Mouse (Mus musculus): ENCODE data around the gene Ugt1a9.

The Ugt1a9 gene

DNA sequence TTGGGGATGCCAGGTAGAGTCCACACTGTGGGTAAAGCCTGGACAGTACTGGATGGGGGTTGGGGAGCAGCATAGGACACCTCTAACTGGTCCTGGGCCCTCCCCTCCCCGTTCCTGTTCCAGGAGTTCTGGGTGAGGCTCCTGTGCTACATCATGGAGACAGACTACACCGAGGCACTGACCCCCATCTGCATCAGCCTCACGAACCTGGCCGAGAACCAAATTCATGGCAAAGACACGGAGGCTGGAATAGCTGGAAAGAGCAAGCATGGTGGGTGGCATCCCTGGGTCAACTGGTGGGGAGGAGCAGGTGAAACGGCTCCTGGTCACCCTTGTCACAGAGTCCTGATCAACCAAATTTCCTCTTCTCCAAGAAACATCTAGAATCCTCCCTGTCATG is 168.2 kb downstream of the Ugt1a9 start:
- no peak for DNase-seq

DNA sequence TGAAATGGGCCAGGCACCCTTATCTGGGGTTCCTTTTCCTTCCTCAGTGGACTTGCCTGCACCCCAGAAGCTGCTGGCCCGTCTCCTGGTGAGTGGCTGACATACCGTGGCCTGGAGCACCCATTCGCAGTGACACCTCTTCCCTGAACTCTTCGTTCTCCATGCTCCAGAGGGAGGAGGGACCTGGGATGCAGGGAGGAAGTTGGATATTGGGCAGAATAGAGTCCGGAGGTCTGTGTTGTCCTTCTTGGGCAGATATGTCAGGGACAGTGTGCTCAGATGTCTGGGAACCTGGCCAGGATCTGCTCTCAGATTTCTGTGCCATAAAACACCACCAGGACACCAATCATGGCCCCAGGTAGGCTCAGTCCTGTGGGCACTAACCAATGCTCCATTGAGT is 169.5 kb downstream of the Ugt1a9 start:
- no peak for DNase-seq

DNA sequence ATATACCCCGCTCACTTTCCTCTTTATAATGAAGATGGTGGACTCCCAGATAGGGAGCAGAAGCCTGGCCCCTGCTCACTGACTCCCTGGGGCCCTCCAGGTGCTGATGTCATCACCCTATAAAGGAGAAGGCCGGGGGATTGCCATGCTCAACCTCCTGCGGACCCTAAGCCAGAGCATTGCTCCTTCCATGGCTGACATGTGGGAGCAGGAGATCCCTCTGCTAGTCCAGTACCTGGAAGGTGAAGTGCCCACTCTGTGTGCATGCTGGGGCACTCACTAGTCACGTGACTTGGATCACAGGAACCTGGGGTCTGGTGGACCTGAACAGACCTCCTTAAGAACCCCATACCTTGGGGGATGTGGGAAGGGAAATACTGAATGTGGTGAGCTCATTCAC is 170.0 kb downstream of the Ugt1a9 start:
- no peak for DNase-seq

DNA sequence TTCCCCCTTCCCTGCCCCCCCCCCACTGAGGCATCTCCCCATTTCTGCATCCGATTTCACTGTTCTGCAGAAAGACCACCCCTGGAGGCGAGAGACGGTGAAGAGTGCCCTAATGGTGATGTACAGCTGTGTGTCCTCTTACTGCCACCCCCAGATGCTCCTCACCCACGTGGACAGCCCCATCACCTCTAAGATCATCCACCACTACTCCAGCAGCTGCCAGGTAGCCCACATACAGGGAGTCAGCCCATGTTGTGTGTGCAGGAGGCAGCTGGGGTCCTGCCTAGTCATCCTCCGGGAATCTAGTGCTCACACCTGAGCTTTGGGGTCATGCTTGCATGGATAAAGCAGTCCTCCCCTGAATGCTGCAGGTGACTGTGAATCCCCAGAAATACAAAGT is 173.3 kb downstream of the Ugt1a9 start:
- DNase-seq, result no peak

DNA sequence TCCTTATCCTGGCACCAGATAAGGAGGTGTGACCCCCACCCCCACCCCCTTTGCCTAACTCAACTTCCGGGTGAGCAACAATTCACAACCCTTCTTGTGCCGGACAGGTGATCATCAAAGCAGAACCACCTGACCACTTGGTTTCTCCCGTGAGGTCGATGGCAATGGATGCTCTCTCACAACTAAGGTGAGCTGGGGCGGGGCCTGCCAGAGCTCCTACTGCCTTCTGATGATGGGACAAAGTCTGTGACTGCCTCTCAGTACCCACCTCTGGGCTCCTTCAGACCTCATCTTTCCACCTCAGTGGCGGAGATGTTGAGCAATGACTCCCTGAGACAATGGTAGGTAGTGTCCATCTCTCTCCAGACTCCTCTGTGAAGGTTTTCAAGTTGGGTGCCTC is 175.3 kb downstream of the Ugt1a9 start:
- DNase-seq, result no peak

DNA sequence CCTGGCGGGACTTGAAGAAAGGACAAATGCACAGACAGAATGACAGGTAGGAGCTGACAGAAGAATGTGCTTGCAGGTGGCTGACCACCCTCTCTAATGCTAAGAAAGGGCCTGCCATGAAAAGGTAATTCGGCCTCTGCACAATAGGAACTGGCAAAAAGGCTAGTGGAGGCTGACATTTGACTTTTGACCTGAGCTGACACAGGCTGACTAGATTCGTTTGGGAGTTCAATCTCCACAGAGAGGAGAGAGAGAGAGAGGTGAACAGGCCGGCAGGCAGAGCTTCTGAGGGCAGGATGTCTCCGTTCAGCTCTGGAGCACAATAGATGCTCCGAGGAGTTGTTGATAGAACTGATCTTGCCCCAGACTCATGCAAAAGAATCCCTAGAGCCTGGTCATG is 175.8 kb downstream of the Ugt1a9 start:
- no peak for DNase-seq

DNA sequence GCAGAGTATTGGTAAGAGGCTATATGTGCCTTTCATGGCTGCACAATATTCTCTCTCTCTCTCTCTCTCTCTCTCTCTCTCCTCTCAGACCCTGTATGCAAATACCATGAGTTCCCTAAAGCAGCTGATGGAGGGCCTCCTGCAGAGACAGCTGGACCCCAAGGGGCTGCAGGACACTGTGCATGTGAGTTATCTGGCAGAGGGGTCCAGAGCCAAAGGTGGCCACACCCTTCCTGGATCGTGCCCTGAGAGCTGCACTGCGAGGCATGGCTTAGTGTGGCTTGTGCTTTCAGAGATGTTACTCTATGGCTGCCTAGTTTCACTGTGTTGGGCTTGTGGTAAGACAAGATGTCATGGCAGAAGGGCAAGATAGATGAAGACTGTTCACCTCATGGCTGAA is 177.1 kb downstream of the Ugt1a9 start:
- no peak for DNase-seq

DNA sequence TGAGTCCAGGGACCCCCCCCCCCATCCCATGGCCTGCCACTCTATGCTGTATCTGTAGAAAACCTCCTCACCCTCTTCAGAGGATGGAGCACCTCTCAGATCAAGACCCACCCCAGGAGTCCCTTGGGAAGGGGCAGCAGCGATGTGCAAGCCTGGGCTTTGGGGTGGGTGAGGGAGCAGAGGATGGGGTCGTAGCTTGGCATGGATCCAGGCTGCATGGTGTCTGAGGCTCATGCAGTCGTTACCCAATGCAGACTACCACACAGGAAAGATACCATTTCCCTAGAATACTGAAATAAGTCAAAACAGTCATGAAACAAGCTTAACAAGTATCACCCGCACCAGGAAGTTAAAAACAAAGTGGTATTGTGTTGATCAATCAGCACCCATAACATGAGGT is 178.1 kb downstream of the Ugt1a9 start:
- DNase-seq, result no peak

DNA sequence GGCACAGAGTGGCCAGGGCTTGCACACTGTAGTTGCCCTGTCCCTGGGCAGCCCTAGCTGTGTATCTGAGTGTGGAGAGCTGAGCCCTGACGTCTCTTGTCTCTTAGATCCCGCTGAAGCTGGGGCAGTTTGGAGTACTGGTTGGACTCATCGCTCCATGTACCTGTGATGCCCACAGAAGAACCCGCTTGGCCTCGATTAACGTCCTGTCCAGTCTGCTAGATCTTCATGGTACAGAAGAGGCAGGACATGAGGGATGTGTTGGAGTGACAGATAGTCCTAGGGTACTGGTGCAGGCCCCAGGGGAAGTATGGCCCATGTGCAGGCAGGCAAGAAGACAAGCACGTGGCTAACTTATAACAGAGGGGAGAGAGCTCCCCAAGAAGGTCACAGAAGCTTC is 179.0 kb downstream of the Ugt1a9 start:
- no peak for DNase-seq

DNA sequence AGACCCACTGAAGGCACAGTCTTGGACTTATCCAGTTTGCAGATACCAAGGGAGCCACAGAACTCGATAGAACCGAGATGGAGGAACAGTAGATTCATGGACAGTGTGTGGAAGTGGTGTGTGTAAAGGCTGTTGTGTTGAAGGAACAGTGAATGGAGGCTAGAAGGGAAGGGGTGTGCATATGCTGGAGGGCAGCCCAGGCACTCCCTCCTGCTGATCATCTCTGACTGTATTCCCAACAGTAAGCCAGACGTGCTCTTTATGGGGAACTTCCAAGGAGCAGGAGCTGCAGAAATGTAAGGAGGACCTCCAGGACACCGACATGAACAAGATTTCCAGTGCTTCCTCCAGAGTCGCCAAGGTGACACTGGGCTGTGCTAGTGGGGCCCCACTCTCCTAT is 179.4 kb downstream of the Ugt1a9 start:
- DNase-seq, result no peak

DNA sequence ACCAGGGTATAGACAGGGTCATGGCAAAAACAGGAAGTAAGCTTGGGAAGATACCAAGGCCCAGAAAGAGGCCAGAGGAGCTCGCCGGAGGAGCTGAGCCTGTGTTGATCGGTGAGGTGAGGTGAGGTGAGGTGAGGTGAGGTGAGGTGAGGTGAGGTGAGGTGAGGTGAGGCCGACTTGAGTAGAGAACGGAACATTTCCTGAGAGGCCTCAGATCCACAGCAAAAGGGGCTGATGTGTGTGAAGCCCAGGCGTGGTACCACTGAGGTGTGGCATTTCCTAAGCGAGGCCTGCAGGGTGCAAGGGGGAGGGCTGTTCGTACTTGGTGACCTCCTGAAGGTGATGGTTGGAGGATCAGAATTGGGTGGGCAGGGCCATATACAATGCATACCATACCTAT is 182.5 kb downstream of the Ugt1a9 start:
- no peak for DNase-seq

DNA sequence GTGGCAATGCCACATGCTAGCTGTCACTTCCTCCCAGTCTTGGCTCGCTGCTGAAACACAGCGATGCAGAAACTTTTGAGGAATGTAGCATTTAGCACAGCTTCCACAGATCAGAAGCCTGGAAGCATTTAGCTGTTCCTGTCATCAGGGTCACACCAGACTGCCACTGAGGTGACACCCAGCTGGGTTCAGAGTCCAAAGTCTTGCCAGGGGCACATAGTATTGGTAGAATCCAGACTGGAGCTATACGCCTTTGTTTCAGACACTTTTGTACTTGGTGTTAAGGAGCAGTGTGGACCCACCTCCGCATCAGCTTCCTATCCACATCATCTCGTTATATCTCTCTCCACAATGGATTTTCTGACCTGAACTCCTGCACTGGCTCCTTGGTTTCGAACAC is 182.9 kb downstream of the Ugt1a9 start:
- no peak for DNase-seq

DNA sequence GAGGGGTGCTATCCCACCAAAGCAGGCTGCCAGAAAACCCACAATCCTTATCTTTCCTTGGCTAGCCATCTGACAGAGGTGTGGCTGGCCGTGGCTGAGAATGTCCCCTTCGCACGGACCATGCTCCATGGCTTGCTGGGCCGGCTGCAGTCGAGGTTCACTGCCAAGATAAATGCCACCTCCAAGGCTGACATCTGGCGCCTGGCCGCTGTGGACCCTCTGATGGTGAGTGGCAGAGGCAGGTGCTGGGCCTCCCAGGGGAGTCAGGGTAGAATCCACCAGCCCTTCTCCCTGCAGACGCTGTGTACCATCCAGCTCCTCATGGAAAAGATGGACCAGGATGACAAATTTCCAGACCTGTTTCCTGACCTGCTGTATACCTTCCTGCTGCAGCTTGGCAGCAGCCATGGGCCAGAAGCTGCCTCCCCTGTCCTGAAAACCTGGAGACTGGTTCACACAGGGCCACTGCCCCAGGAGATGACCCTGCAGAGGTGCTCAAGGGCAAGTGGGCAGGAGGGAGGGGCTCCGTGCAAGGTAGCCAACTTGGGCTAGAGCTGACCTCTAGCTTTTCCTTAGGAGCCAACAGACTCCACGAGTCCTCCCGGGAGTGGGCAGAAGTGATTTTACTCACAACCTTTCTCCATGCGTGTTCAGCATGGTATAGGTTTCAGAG is 184.3 kb downstream of the Ugt1a9 start:
- DNase-seq, result no peak

DNA sequence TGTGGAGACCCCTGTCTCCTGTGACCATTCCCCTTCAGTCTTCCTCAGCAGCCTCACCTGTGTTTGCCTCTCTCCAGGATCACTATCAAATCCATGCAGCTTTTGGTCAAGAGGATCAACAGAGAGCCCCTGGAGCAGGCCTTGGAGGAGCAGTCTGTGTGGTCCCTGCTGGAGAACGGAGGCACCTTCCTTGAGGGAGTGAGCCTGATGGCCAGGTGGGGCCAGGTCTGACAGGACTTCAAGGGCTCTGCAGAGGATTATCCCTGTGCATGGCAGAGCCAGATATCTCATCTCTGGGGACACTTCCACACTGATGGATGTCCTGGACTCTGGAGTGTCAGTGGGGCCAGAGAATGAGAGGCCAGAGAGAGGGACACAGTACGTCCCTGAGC is 184.9 kb downstream of the Ugt1a9 start:
- no peak for DNase-seq

DNA sequence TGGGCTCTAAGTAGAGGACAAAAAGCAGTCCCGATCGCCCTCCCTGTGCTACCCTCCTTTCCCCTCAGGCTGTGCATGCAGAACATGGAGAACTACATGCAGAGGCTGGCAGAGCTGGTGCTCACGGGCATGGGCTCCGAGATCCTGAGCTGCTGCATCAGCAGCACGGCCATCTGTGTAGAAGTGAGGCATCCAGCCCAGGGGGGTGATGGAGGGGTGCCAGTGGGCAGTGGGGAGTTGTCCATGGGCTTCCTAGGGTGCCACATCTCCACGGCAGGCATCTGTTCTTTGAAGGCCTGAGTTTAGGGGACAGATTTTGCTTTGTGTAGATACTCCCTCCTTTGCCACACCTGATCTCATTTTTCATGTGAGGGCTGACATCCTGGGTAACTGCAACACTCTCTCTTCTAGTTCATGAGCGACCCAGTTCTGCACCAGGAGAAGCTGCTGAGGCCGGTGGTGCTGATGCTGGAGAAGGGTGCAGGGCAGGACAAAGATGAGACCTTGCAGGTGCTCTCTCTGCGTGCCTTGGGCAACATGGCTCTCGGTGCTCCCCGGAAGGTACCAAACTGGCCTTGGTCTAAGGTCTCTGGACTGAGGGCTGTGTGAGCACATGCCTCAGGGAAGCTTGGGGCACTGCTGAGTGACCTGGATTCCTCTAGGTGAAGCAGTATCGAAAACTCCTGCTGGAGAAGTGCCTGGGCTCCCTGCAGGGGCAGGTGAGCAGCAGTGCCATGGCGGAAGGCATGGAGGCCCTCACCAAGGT is 185.6 kb downstream of the Ugt1a9 start:
- no peak for DNase-seq

DNA sequence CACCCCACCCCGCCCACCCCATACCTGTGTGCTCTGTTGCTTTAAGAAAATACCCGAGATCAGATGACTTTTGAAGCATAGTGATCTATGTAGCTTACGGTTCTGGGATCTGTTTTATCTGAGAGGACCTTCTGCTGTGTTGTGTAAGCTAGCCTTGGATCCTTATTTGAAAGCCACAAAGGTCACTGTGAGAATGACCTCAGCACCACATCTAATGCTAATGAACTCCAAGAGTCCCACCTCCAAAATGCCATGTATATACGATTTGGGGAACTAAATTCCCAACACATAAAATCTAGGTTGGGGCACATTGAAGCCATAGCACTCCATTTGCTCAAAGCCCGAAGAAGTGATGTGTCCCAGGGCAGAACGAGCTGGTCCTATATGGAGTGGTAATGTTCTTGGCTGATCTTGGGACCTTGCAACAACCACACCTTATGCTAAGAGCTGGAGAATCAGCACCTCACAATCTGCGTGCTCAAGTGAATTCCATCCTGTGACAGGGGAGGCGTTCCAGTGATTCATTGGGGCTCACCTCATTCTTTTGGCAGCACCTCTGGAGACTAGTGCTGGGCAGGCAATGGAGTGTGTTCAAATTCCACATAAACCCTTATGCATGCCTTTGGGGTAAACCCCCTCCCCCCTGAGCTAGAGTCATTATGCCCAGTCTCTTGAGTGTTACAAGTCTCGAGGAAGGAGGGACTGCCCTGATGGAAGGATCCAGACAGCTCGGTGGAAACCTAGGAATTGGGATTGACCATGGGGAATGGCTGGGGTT is 186.5 kb downstream of the Ugt1a9 start:
- DNase-seq, result no peak

DNA sequence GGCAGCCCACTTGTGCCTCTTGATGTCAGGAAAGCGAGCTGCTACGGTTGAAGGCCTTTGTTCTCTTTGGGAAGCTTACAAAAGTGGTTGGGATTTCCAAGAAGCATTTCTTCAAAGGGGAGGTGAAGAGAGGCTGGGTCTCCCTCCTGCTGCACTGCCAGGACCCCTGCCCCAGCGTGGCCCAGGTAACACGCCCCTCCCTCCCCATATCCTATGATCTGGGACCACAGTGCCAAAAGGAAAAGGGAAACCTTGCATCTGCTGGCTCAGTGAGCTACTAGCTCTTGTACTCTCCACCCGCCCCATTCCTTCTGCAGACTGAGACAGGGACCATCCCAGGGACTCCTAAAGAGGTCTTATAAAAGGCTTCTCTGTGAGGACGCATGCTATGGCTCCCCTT is 187.1 kb downstream of the Ugt1a9 start:
- no peak for DNase-seq

DNA sequence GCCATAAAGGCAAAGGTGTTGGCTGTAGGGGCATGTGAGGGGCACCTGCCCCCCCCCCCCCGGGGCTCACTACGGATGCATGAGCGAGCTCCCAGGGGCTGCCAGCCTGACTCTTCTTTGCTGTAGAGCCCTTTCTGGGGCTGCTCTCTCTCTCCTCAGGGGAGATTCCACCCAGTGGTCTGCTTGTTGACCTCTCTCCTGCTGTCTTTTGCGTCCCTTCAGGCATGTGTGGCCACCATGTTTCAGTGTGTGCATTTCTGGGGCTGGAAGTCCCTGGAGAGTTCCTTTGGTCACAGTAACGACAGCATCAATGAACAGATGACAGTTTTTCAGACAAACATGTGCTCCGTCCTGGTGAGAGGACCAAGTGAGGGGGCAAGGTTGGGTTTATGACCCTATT is 187.8 kb downstream of the Ugt1a9 start:
- DNase-seq, result no peak

DNA sequence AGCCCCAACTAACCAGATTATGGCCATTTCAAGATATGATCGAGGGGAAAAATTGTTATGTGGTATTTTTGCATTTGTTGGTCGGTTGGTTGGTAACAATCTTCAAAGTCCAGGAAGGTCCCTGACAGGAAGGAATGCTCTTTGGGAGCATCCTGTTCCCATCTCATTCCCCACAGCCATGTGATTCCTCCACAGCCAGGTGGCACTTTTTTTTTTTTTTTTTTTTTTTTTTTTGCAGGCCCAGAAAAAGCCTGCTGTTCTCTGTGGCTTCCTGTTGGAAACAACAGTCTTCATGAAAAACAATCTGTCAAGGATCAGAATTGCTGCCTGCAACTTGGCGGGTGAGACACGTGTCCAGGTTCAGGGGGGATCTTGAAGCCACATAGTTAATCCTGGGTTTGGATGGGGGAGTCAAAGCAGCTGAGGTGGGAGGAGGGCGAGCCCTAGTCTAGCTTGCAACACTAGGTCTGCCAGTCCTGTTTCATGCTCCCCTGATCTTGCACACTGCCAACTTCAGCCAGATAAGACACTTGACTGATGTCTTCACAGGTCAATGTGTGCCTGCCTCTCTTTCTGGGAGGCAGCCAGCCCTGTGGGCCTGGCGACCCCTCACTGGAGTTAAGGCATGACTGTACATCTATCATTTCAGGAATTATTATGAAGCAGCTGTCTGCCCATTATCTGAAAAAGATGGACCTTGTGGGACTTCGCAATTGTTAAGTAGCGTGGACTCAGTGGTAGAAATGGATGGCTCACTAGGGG is 188.5 kb downstream of the Ugt1a9 start:
- no peak for DNase-seq

DNA sequence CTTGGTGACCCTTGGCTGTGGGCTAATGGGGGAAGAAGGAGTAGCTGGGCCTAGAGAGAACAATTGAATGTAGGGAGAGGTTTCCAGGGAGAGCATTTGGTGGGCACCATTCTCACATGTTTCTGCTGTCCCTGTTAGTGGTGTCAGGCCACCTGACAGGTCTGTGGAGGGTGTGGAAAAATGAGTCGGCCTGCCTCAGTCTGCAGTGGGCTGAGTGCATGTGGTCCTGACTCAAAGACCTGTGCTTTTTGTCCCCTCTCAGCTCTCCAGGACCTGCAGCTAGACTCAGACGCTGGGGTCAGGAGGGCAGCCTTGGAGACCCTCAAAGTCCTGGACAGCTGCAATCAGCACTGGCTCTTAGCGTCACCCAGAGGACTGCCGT is 189.0 kb downstream of the Ugt1a9 start:
- no peak for DNase-seq

DNA sequence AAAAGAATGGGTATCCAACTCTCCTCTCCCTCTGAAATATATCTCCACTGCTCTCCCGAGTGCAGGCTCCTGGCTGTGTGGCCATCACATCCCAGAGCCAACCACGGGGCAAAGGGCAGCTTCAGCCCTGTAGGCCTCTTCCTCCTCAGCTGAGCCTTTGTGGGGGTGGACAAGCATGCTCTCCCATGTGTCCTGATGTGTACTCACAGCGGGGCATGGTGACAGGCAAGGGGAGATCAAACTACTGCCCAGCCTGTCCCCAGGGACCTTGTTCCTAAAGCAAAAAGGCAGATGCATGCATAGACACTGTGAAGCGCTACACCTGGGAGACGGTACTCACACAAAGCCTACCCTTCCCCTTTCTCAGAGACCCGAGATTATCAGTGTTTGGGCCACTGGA is 189.5 kb downstream of the Ugt1a9 start:
- no peak for DNase-seq

DNA sequence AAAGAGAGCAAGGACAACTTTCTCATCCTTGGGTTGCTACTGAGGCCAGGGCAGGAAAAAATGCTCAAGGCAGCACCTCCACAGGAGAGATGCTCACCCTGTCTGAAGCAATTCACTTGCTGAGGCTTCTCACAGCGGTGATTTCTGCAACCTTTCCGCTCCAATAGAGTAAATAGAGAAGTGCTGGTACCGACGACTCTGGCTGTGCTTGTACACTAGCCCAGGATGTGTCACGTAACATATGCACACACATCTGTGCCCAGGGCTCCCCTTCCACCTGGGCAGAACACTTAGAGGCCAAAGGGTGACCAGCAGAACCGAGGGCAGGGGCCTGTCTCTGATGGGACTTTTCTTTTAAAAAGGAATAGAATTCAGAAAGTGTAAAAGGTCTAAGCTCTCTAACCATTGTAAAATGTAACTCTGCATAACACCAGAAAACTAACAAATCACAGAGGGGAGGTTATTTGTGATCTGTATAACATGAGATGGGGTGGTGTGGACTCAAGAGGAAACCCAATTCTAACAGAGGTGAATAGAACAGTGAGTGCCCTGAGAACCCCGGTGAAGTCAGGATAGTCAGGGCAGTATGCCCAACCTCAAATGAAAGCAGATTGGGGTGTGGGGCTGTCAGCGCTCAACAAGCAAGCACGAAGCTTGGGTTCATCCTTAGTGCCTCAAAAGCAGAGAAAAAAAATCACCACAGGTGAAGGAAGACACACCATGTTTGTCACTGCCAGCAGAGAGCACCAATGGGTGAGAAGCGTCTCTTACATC is 190.2 kb downstream of the Ugt1a9 start:
- no peak for DNase-seq

DNA sequence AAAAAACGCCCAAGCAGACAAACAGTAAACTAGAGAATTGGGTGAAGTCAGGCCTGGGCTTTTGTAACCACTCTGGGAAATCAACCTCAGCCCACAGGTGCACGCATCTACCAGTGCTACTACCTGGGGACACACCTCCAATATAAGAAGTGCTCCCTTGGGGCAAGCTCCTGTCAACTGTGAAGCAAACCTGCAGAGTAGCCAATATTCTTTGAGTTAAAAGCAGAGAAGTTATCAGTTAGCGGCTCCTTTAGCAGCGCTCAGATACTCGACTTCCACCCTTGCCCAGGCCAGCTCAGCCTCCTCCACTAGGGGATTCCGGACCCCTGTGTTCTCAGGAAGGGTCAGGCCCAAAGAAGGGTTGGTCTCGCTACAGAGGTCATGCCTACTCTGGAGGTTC is 191.1 kb downstream of the Ugt1a9 start:
- DNase-seq, result no peak
